Mouse (Mus musculus): Measurements from ENCODE around the gene Tnr.

DNA sequence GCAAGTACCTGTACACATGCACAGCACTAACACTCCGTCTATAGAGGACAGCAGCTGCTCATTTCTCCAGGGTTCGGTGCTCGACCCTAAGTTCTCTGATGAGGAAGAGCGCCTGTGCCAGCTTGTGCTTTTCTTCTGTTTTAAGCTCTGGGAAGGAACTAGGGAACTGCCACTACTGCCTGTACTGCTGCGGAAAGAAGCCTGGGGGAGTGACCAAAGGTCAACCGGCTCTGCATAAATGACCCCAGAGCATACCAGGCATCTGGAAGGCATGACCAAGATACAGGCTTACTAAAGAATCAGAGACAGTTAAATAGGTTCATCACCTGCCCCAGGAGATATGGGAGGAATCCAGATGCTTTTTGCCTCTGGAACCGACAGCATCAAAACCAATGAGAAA, 224.4 kb downstream of the Tnr start:
- TF ChIP-seq POLR2A (IDR thresholded peaks at IDR 0.05; ENCODE audit: low read depth, low read length): no peak
- TF ChIP-seq CTCF (IDR thresholded peaks at IDR 0.05; ENCODE audit: extremely low read depth, insufficient read depth, insufficient read length, insufficient replicate concordance): no peak
